Mouse (Mus musculus) layer of hippocampus, postnatal 10 days (tissue): ENCODE results near the gene Lbx2. TPM values are rescaled to one million over a fixed set of nuclear protein-coding genes. Genes with fewer than 3 reads are reported as not detected.

ENCODE experiments used
- DNase-seq, 2 experiments: peaks; one replicate each; pipeline ENCODE4 v3.0.0; 2021; ENCODE audit warnings: low spot score in 2 of 2
- long read RNA-seq: library from polyadenylated mRNA; stranded (forward); transcript quantifications from one replicate; pipeline ENCODE4 v2.0.0, GENCODE M21; 2023
- total RNA-seq, 2 experiments: library from RNA; stranded (reverse); gene quantifications; 2 replicates each; pipeline ENCODE4 v1.2.3; 2021

Gene Lbx2
- under 1 TPM; 0.42 to 0.46 TPM for total RNA-seq
- long read RNA-seq = 0 reads

DNA sequence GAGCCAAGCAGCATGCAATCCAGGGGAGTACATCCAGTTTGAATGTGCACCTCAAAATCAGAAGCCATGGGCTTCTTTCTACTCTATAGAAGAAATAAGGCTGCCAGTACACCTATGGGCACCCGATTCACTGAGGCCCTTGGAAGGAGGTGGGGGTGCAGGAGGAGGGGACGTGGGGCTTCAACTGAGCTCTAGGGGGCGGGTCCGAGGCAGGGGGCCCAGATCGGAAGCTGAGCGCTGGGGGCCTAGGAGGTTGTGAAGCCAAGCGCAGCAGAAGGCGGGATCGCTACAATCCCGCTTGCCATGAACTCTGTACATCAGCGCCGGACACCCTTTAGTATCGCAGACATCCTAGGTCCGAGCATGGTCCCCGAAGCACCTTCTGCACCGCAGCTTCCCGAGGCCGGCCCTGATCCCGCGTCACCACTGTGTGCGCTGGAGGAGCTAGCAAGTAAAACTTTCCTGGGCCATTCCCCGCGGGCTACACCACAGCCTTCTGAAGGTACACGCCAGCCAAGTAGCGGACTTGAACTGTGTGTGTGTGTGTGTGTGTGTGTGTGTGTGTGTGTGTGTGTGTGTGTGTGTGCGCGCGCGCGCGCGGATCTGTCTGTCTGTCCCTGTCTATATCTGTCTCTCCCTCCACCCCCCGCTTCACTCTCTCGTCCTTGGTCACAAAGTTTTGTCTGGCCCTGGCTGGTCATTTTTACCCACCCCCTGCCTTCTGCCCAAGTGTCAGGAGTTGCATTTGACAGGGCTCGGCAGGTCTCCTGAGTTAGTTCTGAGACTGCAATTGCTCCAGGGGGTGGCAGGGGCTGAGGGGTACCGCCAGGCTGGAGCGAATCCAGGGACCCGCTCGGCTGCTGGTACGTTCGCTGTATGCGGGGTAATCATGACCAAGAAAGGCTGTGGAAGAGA is at the start of gene Lbx2:
Gene Lbx2, plus strand, starts transcription at position 247 of the 915 bp plus-strand sequence.
- DNase-seq = no peak

DNA sequence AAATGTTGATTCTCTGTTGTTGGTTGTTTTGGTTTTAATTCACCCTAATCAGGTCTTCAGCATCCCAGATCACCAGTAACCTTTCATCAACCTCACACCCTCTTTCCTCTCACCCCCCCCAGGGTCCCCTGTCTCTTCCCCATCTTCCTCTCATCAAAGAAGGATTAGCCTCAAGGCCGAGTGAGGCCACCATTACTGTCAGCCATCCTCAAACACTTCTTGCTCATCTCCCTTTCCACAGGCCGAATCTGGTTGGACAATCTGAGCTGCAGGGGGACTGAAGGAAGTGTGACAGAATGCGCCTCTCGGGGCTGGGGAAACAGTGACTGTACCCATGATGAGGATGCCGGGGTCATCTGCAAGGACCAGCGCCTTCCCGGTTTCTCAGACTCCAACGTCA is 49.0 kb upstream of the Lbx2 start:
- DNase-seq = no peak

DNA sequence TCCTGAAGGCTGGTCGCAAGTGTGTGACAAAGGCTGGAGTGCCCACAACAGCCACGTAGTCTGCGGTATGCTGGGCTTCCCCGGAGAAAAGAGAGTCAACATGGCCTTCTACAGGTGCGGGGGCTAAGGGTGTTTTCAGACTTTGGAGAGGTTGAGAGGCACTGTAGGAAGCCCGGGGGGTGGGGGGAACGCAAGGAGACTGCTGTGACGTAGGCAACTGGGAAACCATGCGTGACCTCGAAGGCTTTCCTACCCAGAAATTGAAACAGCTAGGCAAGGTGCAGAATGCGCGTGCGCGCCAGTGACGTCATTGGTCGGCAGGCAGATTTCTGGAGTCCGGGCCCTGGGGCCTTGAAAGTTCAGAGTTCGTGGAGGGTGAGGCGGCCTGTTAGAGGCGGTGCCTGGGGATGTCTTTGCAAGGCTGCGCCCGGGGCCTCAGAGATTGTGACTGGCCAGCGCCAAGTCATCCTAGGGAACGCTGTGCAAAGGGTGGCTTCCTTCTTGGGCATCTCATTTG is 47.6 kb upstream of the Lbx2 start:
- DNase-seq = peak; percentile 89 to 90

DNA sequence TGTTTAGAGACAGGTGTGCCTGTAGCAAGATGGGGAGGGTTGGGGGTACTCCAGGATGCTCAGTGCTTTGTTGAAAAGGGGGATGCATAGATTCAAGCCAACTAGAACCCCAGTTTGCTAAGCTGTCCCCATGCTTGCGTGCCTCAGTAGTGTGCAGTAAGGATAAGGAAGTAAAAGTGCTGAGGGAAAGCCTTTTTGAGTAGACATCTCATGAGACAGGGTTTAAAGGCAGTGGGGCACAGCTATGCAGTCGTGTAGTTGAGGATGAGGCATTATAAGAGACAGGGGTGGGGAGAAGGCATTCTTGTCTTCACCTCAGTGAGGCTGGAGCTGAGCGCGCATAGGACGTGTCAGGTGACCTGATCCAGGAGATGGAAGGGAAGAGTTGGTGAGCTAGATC is 45.6 kb upstream of the Lbx2 start:
- DNase-seq = no peak

DNA sequence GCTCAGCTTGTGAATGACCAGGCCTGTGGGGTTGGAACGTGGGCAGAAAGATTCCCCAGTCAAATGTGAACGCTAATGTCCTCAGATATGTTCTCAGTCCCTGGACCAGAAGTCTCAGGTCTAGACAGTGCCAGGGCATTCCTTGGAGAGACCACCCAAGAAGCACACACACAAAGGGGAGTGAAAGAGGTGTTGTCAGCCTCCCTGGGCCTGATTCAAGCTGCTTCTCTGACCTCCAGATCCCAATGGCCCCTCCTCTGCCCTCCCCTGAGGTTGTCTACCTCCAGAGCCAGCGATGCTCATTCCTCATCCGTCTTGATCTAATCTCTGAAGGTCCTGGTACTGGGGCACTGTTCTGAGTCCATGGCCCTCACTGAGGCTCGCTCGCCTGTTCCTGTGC is 42.6 kb upstream of the Lbx2 start:
- DNase-seq = no peak

DNA sequence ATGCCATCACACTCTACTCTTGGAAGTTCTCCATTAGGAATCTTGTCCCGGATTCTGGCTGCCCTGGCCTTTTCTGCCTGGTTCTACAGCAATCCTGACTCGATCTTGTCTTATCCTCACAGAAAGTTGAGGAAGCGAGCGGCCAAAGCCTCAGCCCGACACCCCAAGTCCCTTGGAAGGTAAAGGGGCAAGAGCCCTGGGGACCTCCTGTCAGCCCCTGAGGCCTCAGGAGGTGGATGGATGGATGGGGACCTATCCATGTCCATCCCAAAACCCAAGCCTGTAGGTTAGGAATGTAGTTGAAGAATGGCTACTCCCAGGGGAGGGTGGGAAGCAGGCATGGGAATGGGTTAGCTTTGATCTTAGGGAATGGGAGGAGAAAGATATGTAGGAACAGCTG is 42.2 kb upstream of the Lbx2 start:
- no peak for DNase-seq

DNA sequence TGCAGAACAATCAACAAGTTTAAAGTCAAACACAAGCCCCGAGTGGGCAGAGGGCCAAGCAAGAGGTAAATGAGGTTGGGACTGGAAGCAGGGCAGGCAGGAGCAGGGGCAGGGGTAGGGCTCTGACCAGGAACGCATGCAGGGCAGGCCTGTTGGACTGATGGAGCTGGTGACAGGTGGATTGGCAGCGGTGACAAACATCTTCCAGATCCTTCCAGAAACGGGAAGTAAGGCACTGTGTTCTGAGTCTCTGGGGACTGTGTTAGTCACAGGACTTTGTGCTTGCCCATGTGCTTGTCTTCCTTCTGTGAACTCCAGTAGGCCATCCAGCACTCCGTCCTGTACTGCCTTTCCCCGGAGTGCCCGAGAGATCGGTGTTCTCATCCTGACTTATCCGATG is 41.4 kb upstream of the Lbx2 start:
- DNase-seq = no peak

DNA sequence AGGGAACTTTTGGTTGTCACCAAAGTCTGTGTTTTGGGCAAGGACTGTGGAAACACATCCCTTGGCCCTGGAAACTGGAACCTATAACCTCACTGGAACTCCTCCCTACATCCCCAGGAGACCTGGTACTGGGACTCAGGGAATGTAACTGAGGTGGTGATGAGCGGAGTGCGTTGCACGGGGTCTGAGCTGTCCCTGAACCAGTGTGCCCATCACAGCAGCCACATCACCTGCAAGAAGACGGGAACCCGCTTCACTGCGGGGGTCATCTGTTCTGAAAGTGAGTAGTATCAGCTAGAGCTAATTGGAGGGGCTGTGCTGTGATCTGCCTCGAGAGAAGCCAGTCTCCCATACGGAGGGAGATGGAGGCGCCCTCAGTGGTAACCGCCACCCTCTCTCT is 36.8 kb upstream of the Lbx2 start:
- DNase-seq = no peak

DNA sequence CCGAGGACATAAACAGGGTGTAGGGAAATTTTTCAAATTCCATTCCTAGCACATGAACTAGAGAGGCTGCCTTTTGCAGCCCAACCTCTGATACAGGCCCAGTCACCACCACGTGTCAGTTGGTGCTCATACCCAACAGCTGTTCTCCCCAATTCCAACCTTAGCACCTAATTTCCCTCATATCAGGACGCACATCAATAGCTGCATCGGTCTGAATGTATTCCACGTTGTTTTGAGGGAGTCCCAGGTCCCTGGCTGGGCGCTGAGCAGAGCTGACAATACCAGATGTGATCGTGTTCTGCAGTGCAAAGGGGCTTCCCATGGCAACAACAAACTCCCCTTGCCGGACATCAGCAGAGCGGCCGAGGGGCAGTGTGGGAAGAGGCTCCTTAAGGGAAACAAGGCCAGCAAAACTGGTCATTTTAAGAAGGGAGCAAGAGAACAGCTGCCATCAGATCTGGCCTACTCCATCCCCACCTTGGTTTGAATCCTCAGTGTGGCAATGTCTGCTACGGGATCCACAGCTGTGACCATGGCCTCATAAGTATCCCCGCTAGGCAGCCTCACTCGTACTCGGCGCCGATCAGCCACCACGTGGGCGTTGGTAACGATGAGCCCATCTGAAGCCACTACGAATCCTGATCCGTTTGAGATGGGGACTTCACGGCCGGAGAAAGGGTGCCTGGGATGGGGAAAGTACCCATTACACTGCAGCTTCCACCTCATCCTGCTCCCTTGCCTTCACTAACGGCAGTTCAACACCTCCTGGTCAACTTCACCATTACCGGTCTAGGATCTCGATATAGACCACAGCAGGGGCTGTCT is 32.8 kb upstream of the Lbx2 start:
- peak in 1 of 2 experiments; percentile 52 for DNase-seq

DNA sequence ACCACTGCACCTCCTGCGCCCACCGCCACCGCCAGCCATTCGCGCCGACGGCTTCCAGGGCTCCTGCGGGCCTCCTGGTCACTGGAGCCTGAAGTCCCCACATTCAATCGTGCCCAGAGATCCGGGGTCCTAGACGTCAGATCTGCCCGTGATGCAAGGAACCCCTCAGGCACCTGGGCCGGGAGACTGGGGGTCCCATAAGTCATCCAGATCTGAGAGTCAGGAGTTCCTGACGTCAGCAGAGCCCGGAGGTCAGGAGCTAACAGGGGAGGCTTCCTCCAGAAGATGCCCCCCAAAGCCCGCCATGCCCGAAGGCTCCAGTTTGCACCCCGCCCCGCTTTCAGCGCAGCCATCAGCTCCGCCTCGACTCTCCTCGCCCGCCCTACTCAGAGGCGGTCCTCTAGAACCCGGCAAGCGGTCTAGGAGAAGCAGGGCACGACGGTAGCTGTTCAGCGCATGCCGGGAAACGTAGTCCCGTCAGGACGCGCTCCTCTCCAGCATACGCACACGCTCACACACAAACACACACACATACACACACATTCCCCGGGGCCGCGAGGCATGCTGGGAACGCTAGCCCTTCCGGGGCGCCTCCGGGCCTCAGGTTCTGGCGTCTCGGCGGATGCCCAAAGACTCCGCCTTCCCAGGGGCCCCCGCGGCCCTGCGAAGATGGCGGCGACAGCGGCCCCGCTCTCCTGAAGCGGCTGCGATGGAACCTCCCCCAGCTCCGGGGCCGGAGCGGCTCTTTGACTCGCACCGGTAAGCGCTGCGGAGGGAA is 31.9 kb upstream of the Lbx2 start, which contains the start of gene Aup1:
Gene Aup1, plus strand, starts transcription at position 448 of the 778 bp plus-strand sequence.
- peak; percentile 94 to 96 for DNase-seq

DNA sequence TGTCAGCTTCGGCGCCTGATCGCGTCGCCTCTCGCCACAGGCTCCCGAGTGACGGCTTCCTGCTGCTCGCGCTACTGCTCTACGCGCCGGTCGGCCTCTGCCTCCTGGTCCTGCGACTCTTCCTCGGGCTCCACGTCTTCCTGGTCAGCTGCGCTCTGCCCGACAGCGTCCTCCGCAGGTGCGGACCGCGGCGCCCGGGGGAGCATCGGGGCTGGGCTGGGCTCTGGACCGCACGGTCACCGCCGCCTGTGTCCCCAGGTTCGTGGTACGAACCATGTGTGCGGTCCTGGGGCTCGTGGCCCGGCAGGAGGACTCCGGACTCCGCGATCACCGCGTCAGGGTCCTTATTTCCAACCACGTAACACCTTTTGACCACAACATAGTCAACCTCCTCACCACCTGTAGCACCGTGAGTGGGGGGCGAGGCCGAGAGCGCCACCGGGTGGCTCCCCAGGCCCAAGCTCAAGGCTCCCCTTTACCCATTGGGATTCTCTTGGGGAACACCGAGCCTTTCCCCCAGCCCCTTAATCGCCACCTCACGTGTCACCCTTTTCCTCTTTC is 31.2 kb upstream of the Lbx2 start, which contains the start of gene Htra2:
Gene Htra2, minus strand, starts transcription at position 403 of the 561 bp plus-strand sequence.
- peak; percentile 55 to 66 for DNase-seq

DNA sequence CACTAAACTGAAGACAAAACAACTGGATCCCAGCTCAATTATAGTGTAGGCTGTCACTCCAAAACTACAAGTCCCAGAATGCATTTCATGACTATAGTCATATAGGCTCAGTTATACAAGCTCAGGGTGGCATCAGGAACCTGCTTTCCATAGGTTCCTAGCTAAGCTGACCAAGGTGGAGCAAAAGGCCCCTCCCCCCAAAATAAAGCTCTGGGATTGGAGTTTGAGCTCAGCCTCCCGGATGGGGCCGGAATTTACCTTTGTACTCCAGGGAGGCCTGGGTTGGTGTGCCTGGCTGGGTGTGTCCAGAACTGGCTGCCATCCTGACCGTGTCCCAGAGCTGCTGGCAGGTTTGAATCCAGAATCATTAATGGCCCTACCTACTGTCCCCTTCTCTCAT is 28.4 kb upstream of the Lbx2 start, which contains the start of gene Dqx1:
Gene Dqx1, plus strand, starts transcription at position 55 of the 400 bp plus-strand sequence.
- DNase-seq = no peak

DNA sequence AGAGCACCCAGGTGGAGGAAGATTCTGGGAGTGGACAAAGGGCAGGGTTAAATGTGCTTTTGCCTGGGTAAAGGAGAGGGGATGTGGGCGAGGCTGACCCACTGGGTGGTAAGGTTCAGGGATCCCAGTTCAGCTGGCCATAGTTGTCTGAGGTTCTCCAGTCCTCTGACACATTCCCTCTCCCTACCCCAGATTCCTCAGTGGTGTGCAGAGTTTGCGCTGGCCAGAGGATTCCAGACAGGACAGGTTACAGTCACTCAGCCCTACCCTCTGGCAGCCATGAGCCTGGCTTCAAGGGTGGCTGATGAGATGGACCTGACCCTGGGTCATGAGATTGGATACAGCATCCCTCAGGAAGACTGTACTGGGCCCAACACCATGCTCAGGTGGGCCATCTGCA is 27.4 kb upstream of the Lbx2 start:
- no peak for DNase-seq

DNA sequence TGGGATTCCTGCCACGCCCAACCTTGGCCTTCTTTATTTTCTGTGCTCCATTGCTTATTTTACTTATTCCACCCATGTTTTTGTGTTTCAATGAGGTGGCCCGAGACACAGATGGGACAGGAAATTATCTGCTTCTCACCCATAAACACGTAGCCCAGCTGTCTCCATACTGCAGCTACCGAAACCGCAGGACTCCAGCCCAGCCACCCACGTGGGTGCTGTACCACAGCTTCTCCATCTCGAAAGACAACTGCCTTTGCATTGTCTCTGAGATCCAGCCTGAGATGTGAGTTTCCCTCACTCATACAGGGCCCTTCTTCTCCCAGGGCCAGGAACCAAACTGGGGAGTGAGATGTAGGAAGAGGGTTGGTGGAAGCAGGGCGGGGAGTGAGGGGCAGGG is 20.2 kb upstream of the Lbx2 start:
- no peak for DNase-seq

DNA sequence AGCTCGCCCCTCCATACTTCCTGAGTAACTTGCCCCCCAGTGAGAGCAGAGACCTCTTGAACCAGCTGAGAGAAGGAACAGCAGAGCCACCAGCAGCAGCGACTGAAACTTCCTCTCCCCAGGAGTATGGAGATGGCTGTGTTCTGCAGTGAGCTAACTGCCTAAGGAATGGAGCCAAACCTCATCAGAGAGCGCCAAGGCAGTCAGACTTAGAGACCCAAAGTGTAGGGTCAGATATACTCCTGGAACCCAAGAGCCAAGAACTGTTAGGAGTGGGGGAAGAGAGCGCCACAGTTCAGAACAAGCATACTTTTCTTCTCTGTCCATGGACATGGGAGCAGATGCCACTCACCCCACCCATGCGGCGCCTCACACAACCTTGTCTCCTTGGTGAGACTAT is 19.7 kb upstream of the Lbx2 start:
- no peak for DNase-seq

DNA sequence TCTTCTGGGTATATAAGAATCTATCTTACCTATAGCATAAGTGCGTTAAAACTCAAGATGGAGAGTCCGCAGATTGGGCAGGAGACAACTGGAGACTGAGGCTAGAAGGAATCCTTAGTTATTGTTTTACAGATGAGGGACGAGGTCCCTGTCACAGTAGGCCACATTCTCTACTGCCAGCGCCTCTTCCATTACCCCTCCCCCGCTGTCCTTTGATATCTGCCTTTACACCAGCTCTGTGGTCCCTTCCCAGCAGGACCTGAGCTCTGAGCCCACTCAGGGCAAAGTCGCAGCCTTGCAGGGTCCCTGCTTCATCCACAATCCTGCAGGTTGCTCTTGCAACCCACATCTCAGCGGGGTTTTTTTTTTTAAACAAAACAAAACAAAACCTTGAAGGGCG is 17.9 kb upstream of the Lbx2 start:
- DNase-seq = no peak

DNA sequence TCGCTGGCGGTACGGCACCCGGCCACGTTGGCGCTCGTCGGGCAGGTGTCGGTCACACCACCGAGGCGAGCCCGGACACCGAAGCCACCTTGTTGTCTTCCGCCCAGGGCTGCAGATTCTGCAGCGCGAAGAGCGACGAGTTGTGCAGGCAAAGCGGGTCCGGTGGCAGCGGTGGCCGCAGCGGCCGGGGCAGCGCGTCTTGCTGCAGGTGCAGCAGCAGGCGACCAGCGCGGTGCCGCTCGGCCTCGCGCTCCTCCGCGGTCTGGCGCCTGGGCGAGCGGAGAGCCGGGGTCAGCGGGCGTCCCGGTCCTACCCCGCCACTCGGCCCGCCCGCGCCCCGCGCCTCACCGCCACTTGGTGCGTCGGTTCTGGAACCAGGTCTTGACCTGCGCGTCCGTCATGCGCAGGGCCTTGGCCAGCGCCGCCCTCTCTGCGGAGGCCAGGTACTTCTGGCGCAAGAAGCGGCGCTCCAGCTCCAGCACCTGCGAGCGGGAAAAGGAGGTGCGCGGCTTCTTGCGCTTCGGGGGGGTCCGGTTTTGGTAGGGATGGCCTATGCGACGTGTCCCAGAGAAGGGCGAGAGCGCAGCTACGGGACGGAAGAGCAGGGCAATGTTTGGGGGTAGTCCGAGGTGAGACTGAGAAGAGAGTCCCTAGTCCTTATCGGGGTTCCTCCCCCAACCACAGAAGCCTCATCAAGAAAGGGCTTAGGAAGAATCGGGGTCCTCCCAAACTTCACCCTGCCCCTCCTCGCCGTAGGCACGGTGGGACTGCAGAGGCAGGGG is 17.3 kb upstream of the Lbx2 start:
- DNase-seq = peak in 1 of 2 experiments; percentile 12

DNA sequence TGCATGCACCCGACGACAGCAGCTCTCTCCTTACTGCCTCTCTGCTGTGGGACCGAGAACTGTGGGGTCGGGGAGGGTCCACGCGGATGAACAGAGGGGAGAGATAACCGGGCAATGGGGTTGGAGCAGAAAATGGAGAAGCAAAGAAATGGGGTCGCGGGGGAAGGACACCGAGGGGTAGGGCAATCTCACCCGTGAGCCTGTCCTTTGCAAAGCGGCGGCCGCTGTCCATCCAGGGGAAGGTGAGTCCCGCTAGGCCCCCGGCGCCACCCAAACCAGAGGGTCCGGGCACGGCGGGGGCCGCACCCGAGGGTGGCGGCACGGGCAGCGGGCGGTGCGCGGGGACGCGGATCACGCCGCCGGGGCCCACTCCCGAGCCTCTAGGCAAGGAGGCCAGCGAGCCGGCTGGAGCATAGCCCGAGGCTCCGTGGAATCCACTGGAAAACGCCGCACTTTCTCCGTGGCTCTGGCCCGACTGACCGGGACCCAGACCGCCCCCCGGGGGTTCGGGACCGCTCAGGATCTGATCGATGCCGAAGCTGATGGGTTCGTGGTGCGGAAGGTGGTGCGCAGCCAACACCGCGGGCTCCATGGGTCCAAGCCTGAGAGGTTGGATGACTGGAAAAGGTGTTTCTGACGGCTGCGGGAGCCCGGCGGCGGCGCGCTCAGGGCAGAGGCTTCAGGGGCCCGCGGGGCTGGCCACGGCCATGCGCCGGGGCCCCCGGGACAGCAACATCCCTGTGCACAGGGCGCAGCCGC is 16.5 kb upstream of the Lbx2 start:
- no peak for DNase-seq

DNA sequence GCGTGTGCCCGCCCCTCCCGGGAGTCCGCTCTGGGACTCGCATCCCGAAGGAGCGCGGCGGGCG is 16.1 kb upstream of the Lbx2 start, which contains the start of gene Tlx2:
Gene Tlx2, minus strand, starts transcription at position 47 of the 64 bp plus-strand sequence.
- no peak for DNase-seq
